Mouse (Mus musculus) testis, postnatal 14 days (tissue): ENCODE data around the gene Mfsd2a.

Experiments
- DNase-seq: peaks from one replicate; pipeline ENCODE4 v3.0.0; 2021; ENCODE audit warnings: low spot score

Gene Mfsd2a

GRCm38 (mm10) chr4:122933857-122934256, 27.1 kb downstream of the Mfsd2a start:
- DNase-seq = no peak

- no peak for DNase-seq
Observed at GRCm38 (mm10) chr4:122933051-122933591, 27.9 kb downstream of the Mfsd2a start.

- DNase-seq = no peak
Observed at GRCm38 (mm10) chr4:122932239-122932978, 28.6 kb downstream of the Mfsd2a start.

GRCm38 (mm10) chr4:122930939-122931590, 29.9 kb downstream of the Mfsd2a start:
- DNase-seq = no peak

- no peak for DNase-seq
Observed at GRCm38 (mm10) chr4:122923392-122924344, 37.3 kb downstream of the Mfsd2a start.

- DNase-seq = no peak
Observed at GRCm38 (mm10) chr4:122922841-122923240, 38.1 kb downstream of the Mfsd2a start.

GRCm38 (mm10) chr4:122915985-122916384, 45.0 kb downstream of the Mfsd2a start:
- DNase-seq = no peak

- DNase-seq = no peak
Observed at GRCm38 (mm10) chr4:122914186-122914585, 46.8 kb downstream of the Mfsd2a start.

GRCm38 (mm10) chr4:122912613-122913012, 48.4 kb downstream of the Mfsd2a start:
- no peak for DNase-seq

GRCm38 (mm10) chr4:122910577-122910976, 50.4 kb downstream of the Mfsd2a start:
- peak; percentile 31 for DNase-seq

- no peak for DNase-seq
Observed at GRCm38 (mm10) chr4:122909572-122910189, 51.3 kb downstream of the Mfsd2a start.

GRCm38 (mm10) chr4:122905359-122905758, 55.6 kb downstream of the Mfsd2a start:
- DNase-seq = no peak

GRCm38 (mm10) chr4:122903709-122904108, 57.3 kb downstream of the Mfsd2a start:
- no peak for DNase-seq

GRCm38 (mm10) chr4:122902156-122902555, 58.8 kb downstream of the Mfsd2a start:
- DNase-seq = no peak

GRCm38 (mm10) chr4:122898313-122898712, 62.7 kb downstream of the Mfsd2a start:
- no peak for DNase-seq

GRCm38 (mm10) chr4:122897750-122898149, 63.2 kb downstream of the Mfsd2a start:
- no peak for DNase-seq
